Mouse (Mus musculus): ENCODE data around the gene Auts2. TPM values are rescaled to one million over a fixed set of nuclear protein-coding genes. Genes with fewer than 3 reads are reported as not detected.

Auts2 gene
- polyA plus RNA-seq, 1 experiment = 39.0 TPM

- Histone ChIP-seq H3K27me3 (ENCODE audit: control insufficient read depth, insufficient read depth, low read length) (no peaks in the 10 kb centered on the region), H3K4me3 (replicated peaks; ENCODE audit: insufficient read depth, low read depth, low read length) (no peak overlapping the region), H3K4me1 (ENCODE audit: control insufficient read depth, insufficient read depth, low read length) (no peaks in the 10 kb centered on the region), H3K27ac (ENCODE audit: insufficient read depth, low read length) (no peak overlapping the region)
- DNase-seq = no peak
- 82% methylated on average over 10 of the region's 10 CpGs for WGBS
- TF ChIP-seq POLR2A (IDR thresholded peaks at IDR 0.05; ENCODE audit: borderline replicate concordance, insufficient read depth, low read length) = no peak
- TF ChIP-seq CTCF (IDR thresholded peaks at IDR 0.05; ENCODE audit: borderline replicate concordance, insufficient read depth, low read depth, low read length) = no peak
Observed at GRCm38 (mm10) chr5:132089496-132090250, 453.5 kb downstream of the Auts2 start.

- no peaks in the 10 kb centered on the region for H3K27me3 ChIP-seq (ENCODE audit: control insufficient read depth, insufficient read depth, low read length)
- DNase-seq = no peak
- no peak overlapping the region for H3K4me3 ChIP-seq (replicated peaks; ENCODE audit: insufficient read depth, low read depth, low read length)
- 82% methylated on average over 3 of the region's 3 CpGs for WGBS
- H3K4me1 ChIP-seq (ENCODE audit: control insufficient read depth, insufficient read depth, low read length) = no peaks in the 10 kb centered on the region
- H3K27ac ChIP-seq (ENCODE audit: insufficient read depth, low read length) = no peak overlapping the region
- no peak for TF ChIP-seq CTCF (IDR thresholded peaks at IDR 0.05; ENCODE audit: borderline replicate concordance, insufficient read depth, low read depth, low read length)
Observed at GRCm38 (mm10) chr5:132088585-132088984, 454.6 kb downstream of the Auts2 start.

- 75% methylated on average over 8 of the region's 8 CpGs for WGBS
- H3K27ac ChIP-seq (ENCODE audit: insufficient read depth, low read length) = no peak overlapping the region
- DNase-seq = no peak
- H3K4me1 ChIP-seq (ENCODE audit: control insufficient read depth, insufficient read depth, low read length) = no peaks in the 10 kb centered on the region
- TF ChIP-seq POLR2A (IDR thresholded peaks at IDR 0.05; ENCODE audit: borderline replicate concordance, insufficient read depth, low read length) = no peak
- no peak for TF ChIP-seq CTCF (IDR thresholded peaks at IDR 0.05; ENCODE audit: borderline replicate concordance, insufficient read depth, low read depth, low read length)
- no peak overlapping the region for H3K4me3 ChIP-seq (replicated peaks; ENCODE audit: insufficient read depth, low read depth, low read length)
- H3K27me3 ChIP-seq (ENCODE audit: control insufficient read depth, insufficient read depth, low read length) = no peaks in the 10 kb centered on the region
Observed at GRCm38 (mm10) chr5:132083753-132084326, 459.3 kb downstream of the Auts2 start.

- H3K4me3 ChIP-seq (replicated peaks; ENCODE audit: insufficient read depth, low read depth, low read length) = no peak overlapping the region
- TF ChIP-seq CTCF (IDR thresholded peaks at IDR 0.05; ENCODE audit: borderline replicate concordance, insufficient read depth, low read depth, low read length) = no peak
- no peak for TF ChIP-seq POLR2A (IDR thresholded peaks at IDR 0.05; ENCODE audit: borderline replicate concordance, insufficient read depth, low read length)
- no peak for DNase-seq
- no peak overlapping the region for H3K27ac ChIP-seq (ENCODE audit: insufficient read depth, low read length)
- peaks cover 3% of the 10 kb centered on the region; the same call in 1 of the 2 replicates for H3K4me1 ChIP-seq (ENCODE audit: control insufficient read depth, insufficient read depth, low read length)
- 95% methylated on average over 2 of the region's 2 CpGs for WGBS
- no peaks in the 10 kb centered on the region for H3K27me3 ChIP-seq (ENCODE audit: control insufficient read depth, insufficient read depth, low read length)
Observed at GRCm38 (mm10) chr5:132075942-132076341, 467.2 kb downstream of the Auts2 start.

GRCm38 (mm10) chr5:132074724-132075374 is 468.3 kb downstream of the Auts2 start:
- no peaks in the 10 kb centered on the region for H3K27me3 ChIP-seq (ENCODE audit: control insufficient read depth, insufficient read depth, low read length)
- H3K27ac ChIP-seq (ENCODE audit: insufficient read depth, low read length) = no peak overlapping the region
- WGBS = 14% methylated on average over 19 of the region's 19 CpGs
- peak; percentile 52 to 53 for DNase-seq
- TF ChIP-seq CTCF (IDR thresholded peaks at IDR 0.05; ENCODE audit: borderline replicate concordance, insufficient read depth, low read depth, low read length) (no peak), POLR2A (IDR thresholded peaks at IDR 0.05; ENCODE audit: borderline replicate concordance, insufficient read depth, low read length) (no peak)
- peak overlapping the region; percentile 29 for H3K4me3 ChIP-seq (replicated peaks; ENCODE audit: insufficient read depth, low read depth, low read length)
- peaks cover 3% of the 10 kb centered on the region; the same call in 1 of the 2 replicates for H3K4me1 ChIP-seq (ENCODE audit: control insufficient read depth, insufficient read depth, low read length)

- Histone ChIP-seq H3K4me1 (ENCODE audit: control insufficient read depth, insufficient read depth, low read length) (peaks cover 3% of the 10 kb centered on the region; the same call in 1 of the 2 replicates), H3K27ac (ENCODE audit: insufficient read depth, low read length) (no peak overlapping the region), H3K4me3 (replicated peaks; ENCODE audit: insufficient read depth, low read depth, low read length) (peak overlapping the region; percentile 29), H3K27me3 (ENCODE audit: control insufficient read depth, insufficient read depth, low read length) (no peaks in the 10 kb centered on the region)
- DNase-seq = peak; percentile 10 to 14
- no peak for TF ChIP-seq POLR2A (IDR thresholded peaks at IDR 0.05; ENCODE audit: borderline replicate concordance, insufficient read depth, low read length)
- no peak for TF ChIP-seq CTCF (IDR thresholded peaks at IDR 0.05; ENCODE audit: borderline replicate concordance, insufficient read depth, low read depth, low read length)
- 25% methylated on average over 11 of the region's 11 CpGs for WGBS
Observed at GRCm38 (mm10) chr5:132074360-132074723, 468.8 kb downstream of the Auts2 start.

GRCm38 (mm10) chr5:132073677-132074359 is 469.3 kb downstream of the Auts2 start:
- DNase-seq = peak; percentile 64 to 75
- no peaks in the 10 kb centered on the region for H3K27me3 ChIP-seq (ENCODE audit: control insufficient read depth, insufficient read depth, low read length)
- no peak overlapping the region for H3K4me3 ChIP-seq (replicated peaks; ENCODE audit: insufficient read depth, low read depth, low read length)
- H3K27ac ChIP-seq (ENCODE audit: insufficient read depth, low read length) = no peak overlapping the region
- WGBS = 34% methylated on average over 10 of the region's 10 CpGs
- H3K4me1 ChIP-seq (ENCODE audit: control insufficient read depth, insufficient read depth, low read length) = peaks cover 3% of the 10 kb centered on the region; the same call in 1 of the 2 replicates
- TF ChIP-seq POLR2A (IDR thresholded peaks at IDR 0.05; ENCODE audit: borderline replicate concordance, insufficient read depth, low read length) (no peak), CTCF (IDR thresholded peaks at IDR 0.05; ENCODE audit: borderline replicate concordance, insufficient read depth, low read depth, low read length) (no peak)

Data from cerebellum, adult 2 months (tissue).